Mouse (Mus musculus) ES-Bruce4 (cell line): Measurements from ENCODE around the gene Anxa8.

Source experiments
- CTCF ChIP-seq: IDR thresholded peaks from one replicate; pipeline ENCODE4 v1.8.1; 2011; ENCODE audit warnings: low read depth, low read length
- POLR2A ChIP-seq: IDR thresholded peaks from one replicate; pipeline ENCODE4 v1.8.1; 2011; ENCODE audit warnings: low read length; ENCODE audit not compliant: insufficient read depth

- no peak for TF ChIP-seq POLR2A
- TF ChIP-seq CTCF, result no peak
These were observed at the start of gene Anxa8 for GRCm38 (mm10) chr14:34085731-34086130.
